Mouse (Mus musculus) lung, postnatal 36 days (tissue): ENCODE results near the gene Borcs7.

Source experiments
- DNase-seq: peaks from one replicate; pipeline ENCODE4 v3.0.0; 2022; ENCODE audit warnings: mixed read lengths

The Borcs7 gene

DNA sequence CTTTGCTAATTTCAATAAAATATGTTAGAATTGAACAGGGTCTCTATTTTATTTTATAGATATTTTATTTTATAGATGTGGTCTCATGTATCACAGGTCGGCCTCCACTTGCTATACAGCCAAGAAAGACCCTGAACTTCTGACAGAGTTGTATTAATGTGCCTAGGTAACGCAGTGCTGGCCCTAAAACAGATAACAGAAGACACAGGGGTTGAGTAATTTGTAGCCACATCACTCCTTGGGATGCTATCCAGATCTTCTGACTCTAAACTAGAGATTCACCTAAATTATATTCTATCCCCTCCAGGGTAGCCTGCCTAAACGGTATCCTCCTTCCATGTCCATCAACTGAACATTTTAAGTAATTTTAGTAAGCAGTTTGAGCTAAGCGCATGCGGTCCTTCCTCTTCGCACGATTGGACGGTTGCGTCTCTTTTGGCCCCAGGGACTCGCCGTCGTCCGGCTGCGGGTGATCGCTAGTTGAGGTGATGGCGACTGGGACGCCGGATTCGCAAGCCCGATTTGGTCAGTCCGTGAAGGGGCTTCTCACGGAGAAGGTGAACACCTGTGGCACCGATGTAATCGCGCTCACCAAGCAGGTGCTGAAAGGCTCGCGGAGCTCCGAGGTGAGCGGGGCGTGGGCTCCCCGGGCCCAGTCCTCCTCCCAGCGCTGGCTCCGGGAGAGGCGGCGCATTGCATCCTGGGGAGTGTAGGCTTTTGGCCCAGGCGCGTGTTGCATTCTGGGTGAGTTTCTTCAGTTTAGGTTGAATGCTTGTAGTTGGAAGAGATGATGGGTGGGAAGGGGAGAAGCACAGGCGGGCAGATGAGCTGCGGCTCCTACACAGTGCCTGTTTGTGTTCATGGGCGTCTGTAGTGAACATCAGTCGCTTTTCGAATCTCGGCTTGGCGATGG, at the start of gene Borcs7:
Borcs7 (plus strand) TSS at position 447 of the 913 bp plus-strand sequence.
- DNase-seq = peak; percentile 88

DNA sequence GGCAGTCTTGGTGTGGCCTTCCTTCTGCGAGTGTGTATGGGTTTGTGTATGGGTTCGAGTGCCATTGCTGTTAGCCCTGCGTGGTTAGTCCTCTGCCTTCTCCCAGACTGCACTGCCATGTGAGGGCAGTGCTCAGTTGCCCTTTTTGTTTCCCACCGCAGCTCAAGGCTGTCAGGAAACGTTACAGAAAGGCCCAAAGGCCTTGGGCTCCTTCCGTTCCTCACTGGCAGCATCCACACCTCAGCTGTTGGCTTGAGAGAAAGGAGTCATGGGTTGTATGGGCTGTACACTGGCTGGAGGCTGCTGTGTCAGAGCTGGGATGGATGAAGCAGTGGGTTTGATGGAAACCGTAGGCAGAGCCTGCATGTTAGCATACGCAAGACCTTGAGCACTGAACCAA, 48.9 kb upstream of the Borcs7 start:
- no peak for DNase-seq

DNA sequence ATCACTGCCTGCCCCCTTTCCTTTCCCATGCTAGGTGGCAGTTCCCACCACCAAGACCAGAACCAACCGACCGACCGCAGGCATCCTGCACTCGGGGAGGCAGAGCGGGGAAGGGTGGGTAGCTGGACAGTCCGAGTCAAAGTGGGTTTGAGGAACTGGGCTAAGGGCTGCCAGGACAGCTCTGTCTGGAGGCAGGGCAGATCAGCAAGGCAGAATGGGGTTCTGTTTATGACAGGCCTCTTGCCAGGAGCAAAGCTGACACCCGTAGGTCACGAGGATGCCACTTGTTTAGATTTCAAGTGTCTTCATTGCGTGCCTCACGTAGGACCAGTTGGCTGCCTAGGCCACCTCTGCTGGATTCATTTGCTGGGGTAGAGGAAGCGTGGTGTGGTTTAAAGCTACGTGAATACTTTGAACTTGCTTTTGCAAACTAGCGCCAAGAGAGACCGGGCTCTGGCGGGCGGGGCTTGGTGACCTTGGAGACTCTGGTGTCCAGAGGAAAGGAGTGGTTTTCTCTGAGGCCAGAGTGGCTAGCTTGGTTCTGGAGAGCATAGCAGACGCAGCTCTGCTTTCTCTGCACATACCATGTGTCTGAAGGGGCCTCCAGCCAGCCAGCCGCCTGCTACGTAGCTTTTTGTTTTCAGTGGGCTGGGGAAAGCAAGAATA, 48.2 kb upstream of the Borcs7 start:
- DNase-seq = peak; percentile 85

DNA sequence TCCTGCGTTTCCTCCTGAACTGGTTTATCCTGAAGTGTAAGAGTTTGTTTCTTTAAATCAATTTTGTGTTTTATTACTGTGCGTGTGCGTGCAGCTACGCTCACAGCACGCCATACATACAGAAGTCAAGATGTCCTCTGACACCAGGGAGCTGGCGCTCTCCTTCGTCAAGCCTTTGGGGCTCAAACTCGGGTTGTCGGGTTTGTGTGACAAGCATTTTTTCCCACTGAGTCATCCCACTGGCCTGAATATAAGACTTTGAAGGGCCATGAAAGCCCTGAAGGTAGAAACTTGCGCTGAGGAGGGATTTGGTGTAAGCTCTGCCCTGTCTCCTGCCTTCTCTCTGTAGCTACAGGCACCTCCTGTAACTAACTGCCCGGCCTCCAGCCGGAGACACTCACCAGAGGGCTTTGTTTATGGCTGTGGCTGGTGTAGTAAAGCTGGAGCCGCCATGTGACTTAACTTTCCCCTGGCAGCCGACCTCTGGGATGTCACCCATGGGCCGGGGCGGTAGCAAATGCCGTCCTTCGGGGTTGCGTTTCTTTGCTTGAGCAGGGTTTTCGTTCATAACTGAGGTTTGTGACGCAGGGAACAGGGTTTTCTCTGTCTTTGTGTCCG, 47.5 kb upstream of the Borcs7 start:
- no peak for DNase-seq

DNA sequence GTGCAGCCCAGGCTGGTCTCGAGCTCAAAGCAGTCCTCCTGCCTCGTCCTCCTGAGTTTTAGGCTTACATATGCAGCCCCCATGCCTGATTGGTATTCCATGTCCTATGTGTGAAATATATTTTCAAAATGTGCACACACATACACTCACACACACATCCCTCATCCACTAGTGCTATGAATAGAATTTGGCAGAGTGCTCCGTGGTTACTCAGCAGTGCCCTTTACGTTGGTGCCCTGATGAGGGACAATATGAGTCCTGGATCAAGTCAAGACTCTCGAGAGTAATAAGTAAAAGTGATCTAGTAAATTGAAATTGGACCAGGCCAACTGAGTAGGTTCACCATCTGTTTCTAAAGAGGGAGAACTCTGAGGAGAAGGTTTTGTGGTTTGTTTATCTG, 46.5 kb upstream of the Borcs7 start:
- no peak for DNase-seq

DNA sequence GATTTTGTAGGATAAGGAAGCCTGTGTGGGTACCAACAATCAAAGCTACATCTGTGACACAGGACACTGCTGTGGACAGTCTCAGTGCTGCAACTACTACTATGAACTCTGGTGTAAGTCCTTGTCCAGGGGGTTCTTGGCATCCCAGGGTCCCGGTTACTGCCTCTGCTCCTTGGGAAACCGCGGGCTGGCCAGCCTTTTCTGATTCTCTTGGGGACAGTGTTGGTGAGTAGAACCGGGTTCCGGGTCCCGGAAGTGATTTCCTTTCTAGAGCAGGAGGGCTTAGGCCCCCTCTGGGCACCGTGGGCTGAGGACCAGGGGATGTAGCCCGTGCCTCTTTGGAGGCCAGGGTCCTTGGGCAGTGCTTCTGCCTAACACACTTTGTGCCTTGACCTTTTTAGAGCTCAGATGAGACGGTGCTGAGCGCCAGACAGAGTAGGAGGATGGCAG, 45.3 kb upstream of the Borcs7 start:
- DNase-seq = no peak

DNA sequence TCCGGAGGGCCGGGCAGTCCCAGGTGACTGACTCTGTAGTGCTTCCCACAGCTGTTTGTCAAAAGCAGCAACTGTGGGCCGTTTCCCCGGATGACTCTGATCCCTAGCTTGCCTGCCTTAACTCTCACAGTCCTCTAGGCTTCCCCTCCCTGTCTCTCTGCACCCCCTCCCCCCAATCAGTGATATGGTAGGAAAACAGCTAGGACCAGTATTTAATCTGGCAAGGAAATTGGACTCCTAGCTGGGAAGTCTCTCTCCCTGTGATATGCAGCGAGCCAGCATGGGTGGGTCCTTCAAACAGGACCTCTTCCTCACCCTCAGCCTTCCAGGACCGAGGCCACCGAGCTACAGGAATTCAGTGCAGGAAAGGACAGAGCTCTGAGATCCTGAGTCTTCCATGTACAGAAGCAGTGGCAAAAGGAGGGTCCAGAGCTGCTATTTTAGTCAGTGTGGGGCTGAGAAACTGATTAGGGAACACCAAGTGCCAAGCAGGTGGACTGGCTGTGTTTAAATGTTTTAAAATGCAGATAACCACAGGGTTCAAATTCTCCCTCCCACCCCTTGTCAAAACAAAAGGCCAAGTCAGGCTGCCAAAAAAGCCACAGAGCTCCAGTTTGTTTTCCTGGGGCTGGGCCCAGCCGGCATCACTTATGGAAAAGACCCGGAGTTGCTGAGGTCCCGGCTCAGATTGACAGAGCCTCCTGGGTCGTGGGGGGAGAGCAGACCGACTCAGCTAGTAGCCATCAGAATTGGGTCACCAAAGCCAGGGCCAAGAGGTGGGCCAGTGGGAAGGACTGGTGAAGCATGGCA, 44.7 kb upstream of the Borcs7 start:
- DNase-seq = peak; percentile 66

DNA sequence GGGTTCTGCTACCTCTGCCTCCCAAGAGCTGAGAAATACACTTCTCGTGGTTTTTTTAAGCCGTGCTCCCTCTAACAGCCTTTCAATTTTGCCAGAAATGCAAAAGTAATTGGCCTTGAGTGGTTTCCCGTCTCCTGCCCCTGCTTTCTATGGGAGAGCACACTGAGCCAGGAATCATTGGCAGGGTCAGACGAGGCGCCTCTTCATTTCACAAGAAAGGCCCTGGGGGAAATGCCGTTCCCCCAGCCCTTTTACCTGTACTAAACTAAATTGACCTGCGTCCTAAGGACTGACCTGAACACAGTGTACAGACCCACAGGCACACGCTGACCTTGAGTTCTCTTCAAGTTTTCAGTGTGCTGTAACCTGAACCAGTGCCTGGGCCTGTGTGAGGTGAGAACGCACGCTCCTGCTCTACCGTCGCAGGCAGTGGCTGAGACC, 43.6 kb upstream of the Borcs7 start:
- DNase-seq = no peak

DNA sequence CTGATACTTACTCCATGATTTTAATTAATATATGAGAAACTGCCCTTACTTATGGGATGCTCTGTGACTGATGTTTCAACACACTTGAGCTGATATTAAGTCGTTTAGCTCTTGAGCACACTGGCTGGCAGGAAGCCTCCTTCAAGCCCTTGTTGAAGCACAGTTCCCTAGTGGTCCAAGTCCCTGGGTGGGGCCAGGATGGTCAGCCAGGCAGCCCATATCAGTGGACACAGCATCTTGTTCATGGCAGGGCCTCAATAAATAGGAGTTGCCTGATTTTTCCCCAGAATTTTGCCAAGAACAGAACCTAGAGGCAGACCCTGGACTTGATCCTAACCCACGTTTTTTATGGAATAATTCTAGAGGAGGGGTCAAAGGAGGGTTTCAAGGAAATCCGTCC, 42.5 kb upstream of the Borcs7 start:
- peak; percentile 42 for DNase-seq

DNA sequence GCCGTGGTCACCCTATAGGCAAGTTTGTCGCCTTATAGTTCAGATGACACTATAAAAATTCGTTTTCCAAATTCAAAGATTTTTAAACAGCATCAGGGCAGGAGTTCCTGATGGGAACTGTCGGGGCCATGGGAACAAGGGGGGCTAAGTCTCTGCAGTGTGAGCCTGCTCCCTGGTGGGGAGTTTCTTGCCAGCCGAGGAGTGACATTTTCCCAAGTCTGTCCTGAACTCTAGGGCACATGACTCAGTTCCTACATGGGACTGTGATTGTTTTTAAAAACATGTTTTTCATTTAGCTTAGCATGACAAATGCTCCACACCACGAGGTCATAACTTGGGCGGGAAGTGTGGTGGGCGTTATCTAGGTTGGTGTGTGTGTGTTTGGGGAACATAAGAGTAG, 41.9 kb upstream of the Borcs7 start:
- DNase-seq = no peak

DNA sequence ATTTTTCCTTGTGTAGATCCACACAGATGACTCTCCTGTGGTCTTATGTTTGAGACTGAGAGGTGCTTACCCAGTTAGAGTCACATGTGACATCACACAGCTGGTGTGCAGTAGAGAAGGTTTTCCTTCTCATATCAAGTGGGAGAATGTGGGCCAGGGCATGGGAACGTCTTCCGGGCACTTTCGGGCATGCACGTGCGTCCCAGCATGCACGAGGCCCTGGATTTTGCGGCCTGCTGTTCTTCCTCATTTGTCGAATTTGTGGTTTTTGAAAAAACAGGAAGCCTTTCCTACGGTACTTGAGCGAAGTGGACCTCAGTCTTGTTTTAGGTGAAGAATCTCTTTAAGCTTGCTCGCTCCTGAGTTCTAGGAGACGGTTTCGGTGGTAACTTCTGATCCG, 41.1 kb upstream of the Borcs7 start:
- DNase-seq = peak; percentile 46

DNA sequence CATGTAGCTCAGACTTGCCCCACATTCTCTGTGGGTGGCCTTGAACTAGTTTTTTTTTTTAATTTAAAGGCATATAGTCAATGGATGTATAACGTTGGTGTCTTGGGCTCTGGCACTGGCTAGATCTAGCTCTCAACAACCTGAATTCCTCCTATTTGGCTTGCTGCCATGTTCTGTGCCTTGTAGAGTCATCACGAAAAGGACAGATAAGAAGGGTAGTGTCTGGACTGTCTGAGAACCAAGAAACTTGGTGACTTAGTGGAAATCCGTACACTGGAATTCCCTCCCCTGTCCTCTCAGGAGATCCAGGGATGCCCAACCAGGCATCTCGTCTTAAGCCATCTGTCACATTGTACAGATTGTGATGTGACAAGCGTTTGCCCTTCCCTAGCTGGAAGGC, 36.5 kb upstream of the Borcs7 start:
- DNase-seq = no peak

DNA sequence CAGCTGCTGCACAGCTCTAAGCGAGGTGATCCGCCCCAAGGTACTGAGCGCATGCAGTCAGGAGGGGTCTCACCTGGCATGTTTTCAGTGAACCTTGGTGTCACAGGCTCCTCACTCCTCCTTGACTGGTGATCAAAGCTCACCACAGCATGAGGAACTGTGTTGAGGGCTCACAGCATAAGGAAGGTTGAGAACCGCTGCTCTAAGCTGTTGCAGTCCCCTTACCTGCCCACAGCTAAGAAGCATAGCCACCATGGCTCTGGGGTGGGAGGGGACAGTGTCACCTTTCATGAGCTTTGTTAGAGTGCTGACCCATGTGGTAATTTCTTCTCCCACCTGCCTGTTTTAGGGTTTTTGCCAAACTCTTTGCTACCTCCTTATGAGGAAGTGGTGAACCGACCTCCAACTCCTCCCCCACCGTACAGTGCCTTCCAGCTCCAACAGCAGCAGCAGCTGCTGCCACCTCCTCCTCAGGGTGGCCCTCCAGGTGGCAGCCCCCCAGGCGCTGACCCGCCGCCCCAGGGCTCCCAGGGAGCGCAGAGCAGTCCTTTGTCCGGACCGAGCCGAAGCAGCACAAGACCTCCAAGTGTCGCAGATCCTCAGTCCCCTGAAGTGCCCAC, 36.0 kb upstream of the Borcs7 start:
- DNase-seq = no peak

DNA sequence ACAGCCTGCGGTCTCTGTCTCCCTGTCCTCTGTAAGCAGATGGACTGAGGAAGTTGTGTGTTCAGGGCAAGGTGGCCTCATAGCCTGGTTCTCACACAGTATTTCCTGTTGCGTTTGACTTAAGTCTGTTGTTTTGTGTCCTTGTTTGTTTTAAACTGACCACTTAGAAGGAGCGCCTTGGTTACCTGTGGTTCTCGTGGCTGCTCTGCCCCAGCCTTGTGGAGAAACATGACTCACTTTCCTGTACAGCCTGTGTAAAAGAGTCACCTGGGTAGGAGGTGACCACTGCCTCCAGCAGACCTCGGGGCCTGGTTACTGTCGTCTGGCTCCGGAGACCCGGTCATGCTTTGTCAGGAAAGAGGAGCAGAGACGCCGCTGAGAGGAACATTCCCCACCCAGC, 34.1 kb upstream of the Borcs7 start:
- no peak for DNase-seq

DNA sequence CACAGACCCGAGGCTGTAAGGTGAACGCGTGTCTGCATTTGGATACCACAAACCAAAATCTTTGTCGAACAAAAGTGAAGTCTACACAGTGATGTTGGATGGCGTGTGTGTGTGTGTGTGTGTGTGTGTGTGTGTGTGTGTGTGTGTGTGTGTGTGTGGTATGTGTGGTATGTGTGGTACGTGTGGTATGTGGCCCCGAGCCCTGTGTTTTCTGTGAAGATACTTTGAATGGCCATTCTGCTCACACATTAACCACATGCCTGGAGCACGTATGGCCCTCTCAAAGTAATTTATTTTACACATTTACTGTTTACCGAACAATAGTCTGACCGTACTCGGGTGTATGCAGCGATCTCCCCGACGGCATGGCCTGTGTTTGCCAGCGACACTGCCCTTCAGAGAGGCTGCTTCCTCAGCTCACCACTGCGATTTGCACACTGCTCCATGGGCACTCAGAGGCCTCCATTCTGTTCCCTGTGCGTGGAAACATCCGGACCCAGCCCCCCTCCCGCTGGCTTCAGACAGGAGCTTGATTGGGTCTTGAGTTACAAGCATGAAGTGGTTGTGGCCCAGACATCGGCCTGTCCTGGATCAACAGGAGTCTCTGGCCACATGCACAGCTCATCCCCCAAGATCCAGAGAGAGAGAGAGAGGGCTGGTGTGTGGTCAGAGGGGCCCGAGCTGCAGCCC, 33.4 kb upstream of the Borcs7 start:
- DNase-seq = no peak

DNA sequence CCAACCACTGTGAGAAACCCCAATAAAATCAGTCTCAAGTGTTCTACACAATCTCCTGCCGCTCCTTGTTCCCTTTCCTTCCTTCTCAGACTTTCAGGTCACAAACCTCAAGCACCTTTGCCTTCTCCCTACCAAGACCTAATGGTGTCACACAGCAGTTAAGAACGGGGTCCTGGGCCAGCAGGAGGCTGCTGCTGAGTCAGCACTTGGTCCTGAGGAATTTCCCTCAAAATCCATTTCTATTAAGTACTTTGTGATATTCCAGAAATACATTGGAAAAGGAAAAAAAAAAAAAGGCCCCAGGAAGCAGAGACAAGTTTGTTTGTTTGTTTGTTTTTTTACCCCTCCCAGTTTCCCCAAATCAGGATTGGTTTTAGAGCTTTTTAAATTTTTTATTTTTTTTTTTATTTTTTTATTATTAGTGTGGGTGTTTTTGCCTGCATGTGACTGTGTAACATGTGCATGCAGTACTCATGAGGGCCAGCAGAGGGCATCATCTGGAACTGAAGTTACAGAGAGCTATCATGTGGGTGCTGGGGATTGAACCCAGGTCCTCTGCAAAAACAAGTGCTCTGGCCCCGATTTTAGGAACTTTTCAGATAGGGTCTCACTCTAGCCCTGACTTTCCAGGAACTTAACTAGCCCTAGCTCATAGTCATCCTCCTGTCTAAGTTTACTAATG, 32.2 kb upstream of the Borcs7 start:
- peak; percentile 48 for DNase-seq

DNA sequence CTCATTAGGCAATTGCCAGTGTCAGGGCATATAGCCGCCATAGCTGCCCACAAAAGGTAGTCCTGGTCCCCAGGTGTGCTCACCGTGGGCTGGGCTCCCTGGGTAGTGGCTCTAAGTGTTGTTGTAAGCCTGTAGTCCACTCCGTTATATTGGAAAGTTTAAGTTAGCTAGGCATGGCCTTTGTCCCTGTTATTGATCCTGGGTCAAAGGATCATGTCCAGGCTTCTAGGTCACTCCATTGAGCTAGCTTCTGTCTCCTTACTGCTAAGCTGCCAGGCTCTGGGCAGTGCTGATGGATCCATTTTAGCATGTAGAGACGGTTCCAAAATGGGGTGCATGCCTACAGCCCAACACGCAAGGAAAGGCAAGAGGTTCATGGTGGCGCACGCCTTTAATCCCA, 31.4 kb upstream of the Borcs7 start:
- no peak for DNase-seq

DNA sequence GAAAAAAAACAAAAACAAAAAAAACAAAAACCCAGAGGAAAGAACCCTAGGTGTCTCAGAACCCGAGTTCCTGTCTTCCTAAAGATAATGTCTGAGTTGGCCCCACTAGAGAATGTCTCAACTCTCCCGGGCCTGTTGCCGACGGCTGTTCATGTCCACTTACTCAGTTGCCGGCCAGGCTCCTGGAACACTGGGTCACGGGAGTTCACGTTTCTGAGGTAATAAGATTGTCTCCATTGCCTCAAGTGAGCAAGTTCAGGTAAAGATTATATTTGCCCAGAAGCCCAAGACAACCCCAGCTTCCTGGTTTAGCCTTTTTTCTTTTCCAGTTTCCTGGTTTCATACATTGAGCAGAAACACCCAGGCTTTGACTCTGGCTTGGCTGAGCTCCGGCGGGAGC, 30.9 kb upstream of the Borcs7 start:
- DNase-seq = peak; percentile 61

DNA sequence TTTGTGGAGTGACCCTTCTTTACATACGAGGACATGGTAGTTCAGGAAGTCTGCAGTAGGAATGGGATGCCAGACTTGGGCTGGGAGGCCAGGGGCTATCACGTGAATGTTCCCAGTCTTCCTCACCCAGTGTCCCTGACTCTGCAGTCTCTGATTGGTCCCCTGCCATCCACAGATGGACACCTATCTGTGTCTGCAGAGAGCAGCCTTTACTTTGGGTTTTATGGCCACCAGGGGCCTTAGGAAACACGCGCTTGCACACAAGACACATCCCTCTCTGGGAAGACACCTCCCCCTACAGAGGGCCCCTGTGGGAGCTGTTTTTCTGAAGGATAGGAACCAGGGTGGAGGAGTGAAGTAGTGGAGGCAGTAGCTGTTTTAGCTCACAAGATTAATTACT, 28.2 kb upstream of the Borcs7 start:
- no peak for DNase-seq

DNA sequence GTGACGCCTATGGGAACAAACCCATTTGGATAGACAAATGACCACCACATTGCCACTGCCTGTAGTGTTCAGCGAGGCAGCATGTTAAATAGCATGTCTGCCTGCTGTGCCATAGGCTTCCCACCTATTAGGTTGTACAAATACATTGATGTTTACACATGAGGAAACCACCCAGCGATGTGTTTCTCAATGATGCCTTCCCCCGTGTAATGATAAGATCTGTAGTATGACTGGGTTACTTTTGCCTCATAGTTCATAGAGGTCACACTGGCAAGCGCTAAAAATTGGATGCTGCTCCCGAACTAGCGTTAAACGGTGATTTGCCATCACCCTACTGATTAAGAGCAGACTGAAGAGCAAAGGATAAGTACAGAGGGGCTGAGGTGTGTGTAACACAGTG, 27.5 kb upstream of the Borcs7 start:
- DNase-seq = no peak

DNA sequence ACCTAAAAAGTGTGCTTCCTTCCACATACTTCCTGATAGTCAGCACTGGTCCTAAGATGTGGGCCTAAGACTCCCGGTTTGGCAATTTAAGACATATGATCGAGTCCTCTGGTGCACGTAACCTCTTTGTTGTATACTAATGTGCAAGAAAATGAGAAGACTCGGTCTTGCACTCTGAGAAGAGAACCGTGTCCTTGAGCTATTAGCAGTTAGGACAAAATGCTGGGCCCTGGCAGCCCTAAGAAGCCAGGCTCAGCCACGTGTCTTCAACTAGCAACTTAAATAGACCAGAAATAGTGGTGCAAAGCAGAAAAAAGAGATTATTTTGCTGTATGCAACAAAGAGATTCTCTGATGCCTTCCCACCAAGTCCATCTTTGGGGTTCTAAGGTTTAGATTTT, 26.9 kb upstream of the Borcs7 start:
- DNase-seq = no peak
